8 mouse cellular contexts compared by ENCODE assay signal in genomic region chr4:130663810-130664401, GRCm38 (mm10). TPM values are rescaled to one million over a fixed set of nuclear protein-coding genes. Genes with fewer than 3 reads are reported as not detected.
DNase-seq lines count a peak whose midpoint lies in the region; ATAC-seq and TF ChIP-seq lines count a peak whose summit lies in the region.

No protein-coding gene starts in this region.

- no peaks in the 10 kb centered on the region for H3K27me3 ChIP-seq in ES-Bruce4 (ENCODE audit: control insufficient read depth, insufficient read depth, low read length, poor library complexity, severe bottlenecking)
- H3K27me3 ChIP-seq in forebrain, embryonic 13.5 days = no peaks in the 10 kb centered on the region
- no peaks in the 10 kb centered on the region for H3K27me3 ChIP-seq in hindbrain, embryonic 10.5 days (ENCODE audit: insufficient read depth, poor library complexity, severe bottlenecking)

- peaks cover 20% of the 10 kb centered on the region for H3K36me3 ChIP-seq in ES-Bruce4 (ENCODE audit: control insufficient read depth, insufficient read depth, low read length, poor library complexity, severe bottlenecking)
- peaks cover 2% of the 10 kb centered on the region for H3K36me3 ChIP-seq in forebrain, embryonic 13.5 days (ENCODE audit: poor library complexity, severe bottlenecking)
- peaks cover 24% of the 10 kb centered on the region for H3K36me3 ChIP-seq in hindbrain, embryonic 10.5 days

- H3K4me3 ChIP-seq in ES-Bruce4 (ENCODE audit: low read depth, low read length) = peak overlapping the region; percentile 100
- peak overlapping the region; percentile 94 for H3K4me3 ChIP-seq in forebrain, embryonic 13.5 days
- H3K4me3 ChIP-seq in hindbrain, embryonic 10.5 days = peak overlapping the region; percentile 94

- no peaks in the 10 kb centered on the region for H3K9me3 ChIP-seq in ES-Bruce4 (replicated peaks; ENCODE audit: control insufficient read depth, insufficient read depth, low read length, poor library complexity, severe bottlenecking)
- H3K9me3 ChIP-seq in forebrain, embryonic 13.5 days (replicated peaks) = no peaks in the 10 kb centered on the region
- H3K9me3 ChIP-seq in hindbrain, embryonic 10.5 days = no peaks in the 10 kb centered on the region

- peak; percentile 10 for ATAC-seq in forebrain, embryonic 13.5 days

- 0% methylated on average over 22 of the region's 22 CpGs for WGBS in forebrain, embryonic 13.5 days
- WGBS in hindbrain, embryonic 10.5 days = under 1% methylated on average over 22 of the region's 22 CpGs

- peak overlapping the region; percentile 82 for H3K27ac ChIP-seq in ES-Bruce4 (ENCODE audit: insufficient read depth, low read length)
- peak overlapping the region; percentile 97 for H3K27ac ChIP-seq in forebrain, embryonic 13.5 days
- peak overlapping the region; percentile 99 for H3K27ac ChIP-seq in hindbrain, embryonic 10.5 days

- no peak for TF ChIP-seq POLR2A in ES-Bruce4 (IDR thresholded peaks at IDR 0.05; ENCODE audit: insufficient read depth, low read length)

- peak; percentile 39 for DNase-seq in c-Kit-negative CD71-positive TER-119-positive erythroid progenitor cells, embryonic 14.5 days (ENCODE audit: low read depth, low spot score)
- peak; percentile 56 for DNase-seq in hindbrain, embryonic 10.5 days (ENCODE audit: low spot score)
- DNase-seq in layer of hippocampus, adult 9-11 months = peak; percentile 17
- peak; percentile 24 for DNase-seq in lung, postnatal 14 days
- DNase-seq in right cerebral cortex, postnatal 10 days (ENCODE audit: low spot score in 2 of 2) = peak; percentile 43 to 52
- peak; percentile 17 for DNase-seq in urinary bladder, postnatal 14 days (ENCODE audit: low spot score)

- TF ChIP-seq EP300 in ES-Bruce4 (IDR thresholded peaks at IDR 0.05; ENCODE audit: insufficient read depth, low read depth, low read length) = no peak

- H3K9ac ChIP-seq in ES-Bruce4 (ENCODE audit: low read depth, poor library complexity, severe bottlenecking) = peak overlapping the region; percentile 97
- peak overlapping the region; percentile 99 for H3K9ac ChIP-seq in forebrain, embryonic 13.5 days

- H3K4me1 ChIP-seq in ES-Bruce4 (ENCODE audit: control insufficient read depth, insufficient read depth, low read length) = no peaks in the 10 kb centered on the region
- H3K4me1 ChIP-seq in forebrain, embryonic 13.5 days = peaks cover 43% of the 10 kb centered on the region
- H3K4me1 ChIP-seq in hindbrain, embryonic 10.5 days (replicated peaks) = peaks cover 41% of the 10 kb centered on the region

- no peak for TF ChIP-seq CTCF in ES-Bruce4 (IDR thresholded peaks at IDR 0.05; ENCODE audit: low read depth, low read length)

- peak overlapping the region; percentile 79 for H3K4me2 ChIP-seq in forebrain, embryonic 13.5 days

RNA-seq across cellular contexts. Expression of gene Pum1, which starts 0.8 kb away (rescaled TPM):
- 111 and 125 TPM in 2 replicates for polyA plus RNA-seq in ES-Bruce4 (2011; ENCODE audit: insufficient read depth, insufficient read length, low read depth, missing spikeins)
- 117 and 133 TPM in 2 replicates for polyA plus RNA-seq in forebrain, embryonic 13.5 days (2015; fragmentation: Nextera tagmentation; extraction: Ambion mirVana)
- polyA plus RNA-seq in hindbrain, embryonic 10.5 days (2016; fragmentation: Nextera tagmentation; extraction: Ambion mirVana) = 103 and 118 TPM in 2 replicates

Comparison
In these comparisons a context has a peak if more than half of its experiments do, and no peak if none do; other contexts are left out.
1. Peak in every context shown above with its lines: DNase-seq, ATAC-seq, H3K4me3 ChIP-seq and H3K27ac ChIP-seq.